Mouse (Mus musculus): ENCODE data around the gene Gm44502. TPM values are rescaled to one million over a fixed set of nuclear protein-coding genes. Genes with fewer than 3 reads are reported as not detected.

The Gm44502 gene
- total RNA-seq, 2 experiments from 2014 or later, result 0.66 to 0.81 TPM

Other genes with a start within 250 kb of the Gm44502 start
- gene Plxnb2, start 248.9 kb downstream of the Gm44502 start, total RNA-seq (2021), result 10 to 100 TPM; 28.9 to 43.0 TPM
- 1 to 10 TPM; 4.5 to 7.0 TPM for gene Dennd6b, start 233.2 kb downstream of the Gm44502 start, total RNA-seq (2021)
- gene Ppp6r2, start 218.1 kb downstream of the Gm44502 start, total RNA-seq (2021), result 10 to 100 TPM; 60.1 to 61.9 TPM
- gene Sbf1, start 114.4 kb downstream of the Gm44502 start, total RNA-seq (2021), result 10 to 100 TPM; 50.1 to 70.5 TPM
- not detected for gene Adm2, start 107.0 kb downstream of the Gm44502 start, total RNA-seq (2021)
- not detected for gene Miox, start 95.3 kb downstream of the Gm44502 start, total RNA-seq (2021)
- gene Lmf2, start 74.0 kb downstream of the Gm44502 start, total RNA-seq (2021), result 10 to 100 TPM; 22.4 to 25.5 TPM
- gene Ncaph2, start 74.0 kb downstream of the Gm44502 start, total RNA-seq (2021), result 10 to 100 TPM; 50.5 to 55.8 TPM
- 10 to 100 TPM; 14.2 to 14.6 TPM for gene Sco2, start 55.9 kb downstream of the Gm44502 start, total RNA-seq (2021)
- gene Tymp, start 52.7 kb downstream of the Gm44502 start, total RNA-seq (2021), result under 1 TPM; 0.38 to 0.50 TPM
- gene Odf3b, start 50.4 kb downstream of the Gm44502 start, total RNA-seq (2021), result 1 to 10 TPM in 1 of 2 experiments, under 1 TPM in 1; 0.68 to 1.6 TPM
- gene Klhdc7b, start 44.8 kb downstream of the Gm44502 start, total RNA-seq (2021), result not detected
- gene Syce3, start 19.2 kb downstream of the Gm44502 start, total RNA-seq (2021), result not detected
- gene Cpt1b, start 3.8 kb downstream of the Gm44502 start, total RNA-seq (2021), result 100 to 1,000 TPM; 204 to 222 TPM
- gene C730034F03Rik, start 107 bp downstream of the Gm44502 start, total RNA-seq (2021), result under 1 TPM; 0.38 to 0.88 TPM
- 10 to 100 TPM; 21.4 to 40.0 TPM for gene Chkb, start 212 bp upstream of the Gm44502 start, total RNA-seq (2021)
- gene Mapk8ip2, start 24.2 kb upstream of the Gm44502 start, total RNA-seq (2021), result under 1 TPM; 0.23 to 0.26 TPM
- gene Arsa, start 47.7 kb upstream of the Gm44502 start, total RNA-seq (2021), result 10 to 100 TPM in 1 of 2 experiments, 1 to 10 TPM in 1; 6.5 to 11.0 TPM
- gene Shank3, start 69.9 kb upstream of the Gm44502 start, total RNA-seq (2021), result 10 to 100 TPM; 24.8 to 36.1 TPM
- gene Acr, start 138.6 kb upstream of the Gm44502 start, total RNA-seq (2021), result under 1 TPM; 0.54 TPM
- gene Rabl2, start 162.2 kb upstream of the Gm44502 start, total RNA-seq (2021), result 1 to 10 TPM; 3.8 to 6.2 TPM